In the genomic region with DNA sequence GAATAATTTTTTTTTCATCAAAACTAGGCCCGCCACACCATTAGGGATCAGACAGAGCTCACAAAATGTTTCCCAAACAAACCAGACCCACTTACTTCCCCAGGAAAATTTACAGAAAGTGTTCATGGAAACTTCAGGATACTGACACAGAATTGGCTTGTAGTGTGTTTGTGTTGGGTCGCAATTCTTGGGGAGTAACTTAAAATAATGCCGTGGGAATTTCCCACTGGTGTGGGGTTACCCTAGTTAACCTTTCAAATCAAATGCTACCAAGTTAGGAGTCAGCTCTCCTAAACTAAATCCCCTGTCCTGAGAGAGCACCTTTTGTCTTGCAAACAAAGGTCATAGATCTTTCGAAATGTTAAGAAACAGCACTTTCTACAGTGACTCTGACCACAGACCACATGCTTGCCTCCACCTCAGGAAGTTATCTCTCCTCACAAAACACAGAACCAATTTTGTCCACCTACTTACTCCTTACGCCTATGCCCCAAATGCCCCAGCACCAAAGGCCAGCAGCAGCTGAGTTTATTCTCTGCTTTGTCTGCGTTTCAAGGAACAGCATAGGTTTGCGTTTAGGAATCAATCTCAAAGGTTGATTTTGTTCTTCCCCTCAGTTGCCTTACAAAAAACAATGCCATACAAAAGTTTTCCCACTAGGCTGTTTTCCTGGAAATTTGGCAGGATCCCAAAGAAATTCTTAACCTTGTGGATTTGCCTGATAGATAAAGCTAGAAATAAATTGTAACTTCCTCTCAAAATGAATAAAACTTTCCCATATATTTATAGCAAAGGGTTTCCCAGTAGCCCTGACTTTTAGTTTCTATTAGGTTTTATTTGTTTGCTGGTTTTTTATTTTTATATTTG, we compare ENCODE assay signal across 9 mouse cellular contexts. TPM values are rescaled to one million over a fixed set of nuclear protein-coding genes. Genes with fewer than 3 reads are reported as not detected.
DNase-seq lines count a peak whose midpoint lies in the region; ATAC-seq and TF ChIP-seq lines count a peak whose summit lies in the region.
"Had no signal": no experiment of that assay in that cellular context is flagged by ENCODE, and none has a peak within 500 bp of the region (broad histone marks: within the 10 kb centered on the region; RNA-seq: fewer than 3 reads in every experiment).

No protein-coding gene starts in this region.

- ATAC-seq in granulocyte monocyte progenitor cell, adult 5-6 weeks (replicated peaks; ENCODE audit: poor library complexity, severe bottlenecking), result peak; percentile 55
- ATAC-seq in megakaryocyte, adult 5-6 weeks (ENCODE audit: poor library complexity, severe bottlenecking), result peak; percentile 77

- H3K9ac ChIP-seq in liver, adult 2 months (ENCODE audit: low read depth, low read length), result 0 out of 2 replicates have a peak overlapping the region, but pooled peaks have one; percentile 14
- H3K9ac ChIP-seq: neural tube, embryonic 13.5 days had no signal

- H3K27me3 ChIP-seq in liver, adult 2 months (ENCODE audit: control insufficient read depth, insufficient read depth, low read length), result no peaks in the 10 kb centered on the region
- H3K27me3 ChIP-seq: neural tube, embryonic 13.5 days had no signal

- WGBS in liver, adult 2 months, result 42% methylated on average over 7 of the region's 7 CpGs

- H3K4me1 ChIP-seq in liver, adult 2 months (ENCODE audit: control insufficient read depth, insufficient read depth, low read length), result peaks cover 12% of the 10 kb centered on the region; the same call in 1 of the 2 replicates

- peak overlapping the region; percentile 33 for H3K4me3 ChIP-seq in gastrocnemius, adult 2 months
- no peak overlapping the region for H3K4me3 ChIP-seq in liver, adult 2 months (ENCODE audit: insufficient read depth, low read depth, low read length)
- H3K4me3 ChIP-seq: neural tube, embryonic 13.5 days had no signal

- TF ChIP-seq POLR2A in liver, adult 2 months (IDR thresholded peaks at IDR 0.05; ENCODE audit: extremely low read depth, insufficient read depth, low read length), result no peak

- no peaks in the 10 kb centered on the region; the same call in none of the 2 replicates for H3K36me3 ChIP-seq in liver, adult 2 months (ENCODE audit: control insufficient read depth, insufficient read depth, low read length)
- H3K36me3 ChIP-seq: neural tube, embryonic 13.5 days had no signal

- peak overlapping the region; percentile 92 for H3K27ac ChIP-seq in gastrocnemius, adult 2 months
- peak overlapping the region; percentile 63 for H3K27ac ChIP-seq in liver, adult 2 months (replicated peaks; ENCODE audit: insufficient read depth, low read depth, low read length)
- H3K27ac ChIP-seq: neural tube, embryonic 13.5 days had no signal

- no peaks in the 10 kb centered on the region for H3K79me2 ChIP-seq in liver, adult 2 months (ENCODE audit: control insufficient read depth, insufficient read depth, low read length)

- DNase-seq in gastrocnemius, adult 2 months, result no peak
- DNase-seq in gastrocnemius, postnatal 14 days, result no peak
- peak; percentile 51 for DNase-seq in liver, adult 2 months (ENCODE audit: extremely low read depth, low read depth, low spot score)
- no peak for DNase-seq in liver
- DNase-seq in cerebellum, postnatal 36 days, result no peak
- no peak for DNase-seq in layer of hippocampus, postnatal 36 days

- intact Hi-C loops in gastrocnemius, adult 2 months (cut with DNase I), result no loop called here
- intact Hi-C loops in gastrocnemius, postnatal 14 days (cut with DNase I; ENCODE audit: low total_unique reads), result no loop called here

- no peak for TF ChIP-seq CTCF in gastrocnemius, adult 2 months (IDR thresholded peaks at IDR 0.05)
- no peak for TF ChIP-seq CTCF in liver, adult 2 months (IDR thresholded peaks at IDR 0.05; ENCODE audit: low read depth, low read length)

RNA-seq across cellular contexts. Expression of gene Tm4sf1, which starts 13.7 kb away (rescaled TPM):
- 10 to 100 TPM; 15.6 to 20.9 TPM for total RNA-seq in gastrocnemius, adult 2 months (2021)
- 10 to 100 TPM; 33.6 to 35.3 TPM for total RNA-seq in gastrocnemius, postnatal 14 days (2021)
- 24.3 and 29.0 TPM in 2 replicates for total RNA-seq in liver, adult 2 months (2014; rRNA removed)
- polyA plus RNA-seq in liver, adult 2 months (2012; rRNA removed), result 15.9 and 16.3 TPM in 2 replicates
- not detected in 2 replicates for total RNA-seq in granulocyte monocyte progenitor cell, adult 5-6 weeks (2014; fragmentation: Nextera tagmentation)
- total RNA-seq in granulocyte monocyte progenitor cell, adult 5-6 weeks (2017), result not detected in 2 replicates
- not detected in 2 replicates for total RNA-seq in megakaryocyte, adult 5-6 weeks (2015)
- total RNA-seq in megakaryocyte, adult 5-6 weeks (2017), result 0.95 TPM in 1 of 2 replicates, not detected in the other
- 10 to 100 TPM; 14.3 to 17.4 TPM for total RNA-seq in layer of hippocampus, postnatal 36 days (2021)

Comparison
In these comparisons a context has a peak if more than half of its experiments do, and no peak if none do; other contexts are left out.
1. RNA of gene Tm4sf1, which starts 13.7 kb away (total RNA-seq): 33.6 to 35.3 TPM in gastrocnemius, postnatal 14 days, 24.3 to 29.0 TPM in liver, adult 2 months, 15.6 to 20.9 TPM in gastrocnemius, adult 2 months and 14.3 to 17.4 TPM in layer of hippocampus, postnatal 36 days; 0.95 TPM in megakaryocyte, adult 5-6 weeks and not detected in granulocyte monocyte progenitor cell, adult 5-6 weeks; every median in the first group is over 4 times any median in the second.